Mouse (Mus musculus) heart, embryonic 16.5 days (tissue): ENCODE results near the gene Supt5. TPM values are rescaled to one million over a fixed set of nuclear protein-coding genes. Genes with fewer than 3 reads are reported as not detected.

Source experiments
- ATAC-seq: fragments of 200-750 bp; cut with Nextera tagmentation; replicated peaks from 2 replicates; pipeline ENCODE4 v1.8.0; 2017; ENCODE audit warnings: moderate number of reproducible peaks; ENCODE audit not compliant: insufficient read depth, low FRiP score; ENCODE audit errors: extremely low read depth
- H3K27ac ChIP-seq: fragments of 300-500 bp; sonication (generic); 2 replicates; pipeline ENCODE4 v1.5.1; 2014; ENCODE audit warnings: mild to moderate bottlenecking, low read length, control low read depth, moderate library complexity
- H3K27me3 ChIP-seq: fragments of 300-500 bp; sonication (generic); 2 replicates; pipeline ENCODE4 v1.6.1; 2014; ENCODE audit warnings: low read length, mixed read lengths; ENCODE audit not compliant: control insufficient read depth, insufficient read depth
- H3K36me3 ChIP-seq: fragments of 300-500 bp; sonication (generic); 2 replicates; pipeline ENCODE4 v1.6.1; 2014; ENCODE audit not compliant: control insufficient read depth, insufficient read depth
- H3K4me1 ChIP-seq: fragments of 300-500 bp; sonication (generic); 2 replicates; pipeline ENCODE4 v1.6.1; 2014; ENCODE audit warnings: low read length, mixed read lengths; ENCODE audit not compliant: control insufficient read depth, insufficient read depth
- H3K4me2 ChIP-seq: fragments of 300-500 bp; sonication (generic); 2 replicates; pipeline ENCODE4 v1.6.1; 2014; ENCODE audit warnings: low read depth, mild to moderate bottlenecking, control low read depth, low read length
- H3K4me3 ChIP-seq: fragments of 300-500 bp; sonication (generic); 2 replicates; pipeline ENCODE4 v1.5.1; 2014; ENCODE audit warnings: mild to moderate bottlenecking, control low read depth, low read length
- H3K9ac ChIP-seq: fragments of 300-500 bp; sonication (generic); 2 replicates; pipeline ENCODE4 v1.6.1; 2014; ENCODE audit warnings: low read length, control low read depth
- H3K9me3 ChIP-seq: fragments of 300-500 bp; sonication (generic); replicated peaks from 2 replicates; pipeline ENCODE4 v1.6.1; 2016; ENCODE audit warnings: low read length; ENCODE audit not compliant: control insufficient read depth
- WGBS: fragments of 180-500 bp; shearing (Covaris S2); extraction: QIAGEN DNeasy Blood & Tissue Kit; methylation state at CpG from one replicate; pipeline ENCODE4 v1.1.7; 2014; 5-methylcytosine and 5-hydroxymethylcytosine counted together
- polyA plus RNA-seq: library from polyadenylated mRNA; unstranded; fragments of >200 nt; fragmentation: Nextera tagmentation; extraction: Ambion mirVana; gene quantifications from 2 replicates; pipeline ENCODE4 v1.2.1, GENCODE M21; 2015

Gene Supt5
- polyA plus RNA-seq, 1 experiment from 2014 or later: 62.8 TPM

- Histone ChIP-seq H3K36me3 (peaks cover 51% of the 10 kb centered on the region), H3K9ac (peak overlapping the region; percentile 53), H3K27ac (peak overlapping the region; percentile 84), H3K4me2 (peak overlapping the region; percentile 24; the same call in 1 of the 2 replicates), H3K27me3 (no peaks in the 10 kb centered on the region), H3K4me3 (no peak overlapping the region), H3K9me3 (no peaks in the 10 kb centered on the region), H3K4me1 (peaks cover 22% of the 10 kb centered on the region)
- peak; percentile 67 for ATAC-seq
- 2% methylated on average over 5 of the region's 5 CpGs for WGBS
These were observed 18.4 kb upstream of the Supt5 start for GRCm38 (mm10) chr7:28356981-28357380.

GRCm38 (mm10) chr7:28355221-28355620 lies 16.7 kb upstream of the Supt5 start:
- no peak for ATAC-seq
- Histone ChIP-seq H3K4me1 (peaks cover 30% of the 10 kb centered on the region), H3K4me3 (no peak overlapping the region), H3K27me3 (no peaks in the 10 kb centered on the region), H3K9ac (no peak overlapping the region), H3K4me2 (no peak overlapping the region), H3K27ac (no peak overlapping the region), H3K36me3 (peaks cover 39% of the 10 kb centered on the region), H3K9me3 (no peaks in the 10 kb centered on the region)
- 90% methylated on average over 3 of the region's 3 CpGs for WGBS

- Histone ChIP-seq H3K4me1 (peaks cover 35% of the 10 kb centered on the region), H3K27me3 (no peaks in the 10 kb centered on the region), H3K36me3 (peaks cover 33% of the 10 kb centered on the region), H3K4me2 (no peak overlapping the region), H3K4me3 (no peak overlapping the region), H3K9ac (no peak overlapping the region), H3K27ac (no peak overlapping the region), H3K9me3 (no peaks in the 10 kb centered on the region)
- WGBS: 91% methylated on average over 3 of the region's 3 CpGs
- ATAC-seq: no peak
These were observed 16.1 kb upstream of the Supt5 start for GRCm38 (mm10) chr7:28354596-28354995.

GRCm38 (mm10) chr7:28354113-28354581 lies 15.6 kb upstream of the Supt5 start:
- 88% methylated on average over 3 of the region's 3 CpGs for WGBS
- Histone ChIP-seq H3K4me2 (no peak overlapping the region), H3K27me3 (no peaks in the 10 kb centered on the region), H3K36me3 (peaks cover 29% of the 10 kb centered on the region), H3K27ac (no peak overlapping the region), H3K9me3 (no peaks in the 10 kb centered on the region), H3K4me3 (no peak overlapping the region), H3K4me1 (peaks cover 36% of the 10 kb centered on the region), H3K9ac (no peak overlapping the region)
- ATAC-seq: no peak

- no peak overlapping the region for H3K27ac ChIP-seq
- no peaks in the 10 kb centered on the region for H3K27me3 ChIP-seq
- ATAC-seq: no peak
- H3K4me2 ChIP-seq: no peak overlapping the region
- H3K9ac ChIP-seq: no peak overlapping the region
- H3K4me3 ChIP-seq: no peak overlapping the region
- H3K4me1 ChIP-seq: peaks cover 32% of the 10 kb centered on the region
- H3K9me3 ChIP-seq: no peaks in the 10 kb centered on the region
- 94% methylated on average over 2 of the region's 2 CpGs for WGBS
- H3K36me3 ChIP-seq: peaks cover 29% of the 10 kb centered on the region
These were observed 14.7 kb upstream of the Supt5 start for GRCm38 (mm10) chr7:28353267-28353666.

GRCm38 (mm10) chr7:28351676-28352191 lies 13.2 kb upstream of the Supt5 start:
- no peak for ATAC-seq
- Histone ChIP-seq H3K9ac (peak overlapping the region; percentile 97), H3K4me1 (peaks cover 17% of the 10 kb centered on the region), H3K36me3 (peaks cover 29% of the 10 kb centered on the region), H3K4me3 (peak overlapping the region; percentile 91), H3K27ac (peak overlapping the region; percentile 1; the same call in 1 of the 2 replicates), H3K4me2 (peak overlapping the region; percentile 93), H3K9me3 (no peaks in the 10 kb centered on the region), H3K27me3 (no peaks in the 10 kb centered on the region)
- WGBS: 27% methylated on average over 4 of the region's 4 CpGs

GRCm38 (mm10) chr7:28350155-28350883 lies 11.8 kb upstream of the Supt5 start, which contains the start of gene Rps16:
Gene Rps16, plus strand, starts transcription at chr7:28350652.
- peaks cover 15% of the 10 kb centered on the region for H3K4me1 ChIP-seq
- peaks cover 29% of the 10 kb centered on the region for H3K36me3 ChIP-seq
- peak; percentile 94 for ATAC-seq
- H3K4me3 ChIP-seq: peak within 1 kb of the TSS; percentile 91
- H3K27ac ChIP-seq: peak within 1 kb of the TSS; percentile 93
- peak within 1 kb of the TSS; percentile 97 for H3K9ac ChIP-seq
- under 1% methylated on average over 49 of the region's 50 CpGs for WGBS
- H3K4me2 ChIP-seq: peak within 1 kb of the TSS; percentile 93
- H3K9me3 ChIP-seq: no peaks in the 10 kb centered on the region
- no peaks in the 10 kb centered on the region for H3K27me3 ChIP-seq

GRCm38 (mm10) chr7:28348601-28349000 lies 10.1 kb upstream of the Supt5 start:
- ATAC-seq: no peak
- H3K4me3 ChIP-seq: no peak overlapping the region
- peaks cover 15% of the 10 kb centered on the region for H3K4me1 ChIP-seq
- H3K27me3 ChIP-seq: no peaks in the 10 kb centered on the region
- no peaks in the 10 kb centered on the region for H3K9me3 ChIP-seq
- H3K9ac ChIP-seq: no peak overlapping the region
- no peak overlapping the region for H3K4me2 ChIP-seq
- WGBS: 81% methylated on average over 7 of the region's 7 CpGs
- no peak overlapping the region for H3K27ac ChIP-seq
- H3K36me3 ChIP-seq: peaks cover 18% of the 10 kb centered on the region

- H3K27me3 ChIP-seq: no peaks in the 10 kb centered on the region
- no peak overlapping the region for H3K9ac ChIP-seq
- H3K4me3 ChIP-seq: no peak overlapping the region
- H3K4me2 ChIP-seq: no peak overlapping the region
- H3K9me3 ChIP-seq: no peaks in the 10 kb centered on the region
- peaks cover 9% of the 10 kb centered on the region; the same call in 1 of the 2 replicates for H3K36me3 ChIP-seq
- 47% methylated on average over 3 of the region's 3 CpGs for WGBS
- no peak overlapping the region; the same call in 1 of the 2 replicates for H3K27ac ChIP-seq
- ATAC-seq: no peak
- H3K4me1 ChIP-seq: peaks cover 15% of the 10 kb centered on the region
These were observed 9.2 kb upstream of the Supt5 start for GRCm38 (mm10) chr7:28347746-28348145.
